ENCODE assay signal across 26 mouse cellular contexts in the genomic region with DNA sequence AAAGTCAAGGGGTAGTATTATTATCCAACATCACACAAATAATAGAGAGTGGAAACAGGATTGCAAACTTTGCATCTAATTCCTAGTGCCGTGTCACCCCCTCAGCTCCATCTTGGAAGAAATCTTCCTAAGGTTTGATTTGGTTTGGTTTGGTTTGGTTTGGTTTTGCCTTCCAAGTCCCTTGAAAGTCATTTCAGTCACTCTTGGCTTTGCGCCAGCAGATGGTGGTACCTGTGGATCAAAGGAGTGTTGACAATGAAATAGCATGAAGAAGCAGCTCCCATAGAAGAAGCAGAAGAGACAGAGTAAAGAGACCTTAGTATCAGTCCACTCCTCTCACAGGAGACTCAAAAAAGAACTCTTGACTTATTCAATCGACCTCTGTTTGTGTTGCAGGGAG. TPM values are rescaled to one million over a fixed set of nuclear protein-coding genes. Genes with fewer than 3 reads are reported as not detected.
"Had no signal": no experiment of that assay in that cellular context is flagged by ENCODE, and none has a peak within 500 bp of the region (broad histone marks: within the 10 kb centered on the region; RNA-seq: fewer than 3 reads in every experiment).

No protein-coding gene starts in this region.

- H3K27me3 ChIP-seq: heart, embryonic 12.5 days; hindbrain, embryonic 12.5 days; intestine, embryonic 15.5 days; kidney, embryonic 15.5 days; limb, embryonic 13.5 days; limb, embryonic 15.5 days; liver, embryonic 12.5 days had no signal

- H3K4me1 ChIP-seq: heart, embryonic 10.5 days; hindbrain, embryonic 10.5 days; hindbrain, embryonic 12.5 days; intestine, embryonic 15.5 days; kidney, embryonic 15.5 days; limb, embryonic 15.5 days; liver, embryonic 12.5 days had no signal

- H3K27ac ChIP-seq: gastrocnemius, adult 2 months; heart, embryonic 10.5 days; hindbrain, embryonic 10.5 days; hindbrain, embryonic 12.5 days; hindbrain, embryonic 14.5 days; intestine, embryonic 15.5 days; kidney, embryonic 15.5 days; kidney, postnatal 0 days; limb, embryonic 13.5 days; limb, embryonic 15.5 days; liver, embryonic 12.5 days; liver, embryonic 14.5 days had no signal

- H3K4me3 ChIP-seq: gastrocnemius, adult 2 months; heart, embryonic 10.5 days; heart, embryonic 12.5 days; hindbrain, embryonic 10.5 days; hindbrain, embryonic 12.5 days; intestine, embryonic 15.5 days; kidney, embryonic 15.5 days; limb, embryonic 13.5 days; limb, embryonic 15.5 days; liver, embryonic 12.5 days had no signal

- DNase-seq: gastrocnemius, adult 2 months; gastrocnemius, postnatal 10 days; gastrocnemius, postnatal 25 days; heart, postnatal 10 days; heart, postnatal 4 days; kidney, adult 11 months; kidney, adult 2 months; kidney, adult 9 months; kidney, postnatal 36 days; layer of hippocampus, adult 9-11 months; layer of hippocampus, postnatal 36 days; lung, adult 18-20 months had no signal

RNA-seq across cellular contexts. Expression of a gene that starts 17.1 kb away (rescaled TPM):
- total RNA-seq: granulocyte monocyte progenitor cell, adult 5-6 weeks had no signal
- polyA plus RNA-seq: inflammation-experienced regulatory T-cells, adult 6 months had no signal
